ENCODE assay signal across 10 mouse cellular contexts in genomic region chr10:42247125-42247816, GRCm38 (mm10). TPM values are rescaled to one million over a fixed set of nuclear protein-coding genes. Genes with fewer than 3 reads are reported as not detected.
DNase-seq lines count a peak whose midpoint lies in the region; ATAC-seq and TF ChIP-seq lines count a peak whose summit lies in the region.
"Had no signal": no experiment of that assay in that cellular context is flagged by ENCODE, and none has a peak within 500 bp of the region (broad histone marks: within the 10 kb centered on the region; RNA-seq: fewer than 3 reads in every experiment).

No protein-coding gene starts in this region.

- intact Hi-C loops in left cerebral cortex, adult 2 months (cut with DNase I), result no loop called here

- H3K27ac ChIP-seq in lung, embryonic 15.5 days, result 0 out of 2 replicates have a peak overlapping the region, but pooled peaks have one; percentile 46
- H3K27ac ChIP-seq in embryonic facial prominence, embryonic 15.5 days (replicated peaks), result peak overlapping the region; percentile 34; the same call in 1 of the 2 replicates
- H3K27ac ChIP-seq in kidney, postnatal 0 days, result peak overlapping the region; percentile 60
- H3K27ac ChIP-seq in left cerebral cortex, adult 2 months, result no peak overlapping the region

- no peak for ATAC-seq in lung, embryonic 15.5 days (ENCODE audit: borderline replicate concordance, extremely low read depth, low FRiP score, low TSS enrichment)
- no peak for ATAC-seq in embryonic facial prominence, embryonic 15.5 days (ENCODE audit: insufficient number of reproducible peaks, low FRiP score, low TSS enrichment, low read depth)
- ATAC-seq in kidney, postnatal 0 days (replicated peaks; ENCODE audit: low FRiP score, low read depth), result no peak
- ATAC-seq in megakaryocyte-erythroid progenitor cell, adult 5-6 weeks (replicated peaks; ENCODE audit: low FRiP score, low TSS enrichment, poor library complexity, severe bottlenecking), result peak; percentile 84
- no peak for ATAC-seq in cerebellum, adult (ENCODE audit: insufficient number of reproducible peaks, low FRiP score, low TSS enrichment)

- no peak overlapping the region for H3K9ac ChIP-seq in lung, embryonic 15.5 days
- H3K9ac ChIP-seq in embryonic facial prominence, embryonic 15.5 days, result no peak overlapping the region
- H3K9ac ChIP-seq in kidney, postnatal 0 days (ENCODE audit: low read depth, low read length), result no peak overlapping the region

- no peaks in the 10 kb centered on the region for H3K9me3 ChIP-seq in lung, embryonic 15.5 days
- no peaks in the 10 kb centered on the region for H3K9me3 ChIP-seq in embryonic facial prominence, embryonic 15.5 days (replicated peaks)
- no peaks in the 10 kb centered on the region for H3K9me3 ChIP-seq in kidney, postnatal 0 days (replicated peaks; ENCODE audit: low read length)

- no peaks in the 10 kb centered on the region for H3K27me3 ChIP-seq in lung, embryonic 15.5 days
- no peaks in the 10 kb centered on the region for H3K27me3 ChIP-seq in embryonic facial prominence, embryonic 15.5 days
- no peaks in the 10 kb centered on the region for H3K27me3 ChIP-seq in kidney, postnatal 0 days (ENCODE audit: insufficient read depth, low read length)

- TF ChIP-seq CTCF in kidney, postnatal 0 days (IDR thresholded peaks at IDR 0.05; ENCODE audit: low read depth), result no peak
- no peak for TF ChIP-seq CTCF in left cerebral cortex, adult 2 months (IDR thresholded peaks at IDR 0.05)

- H3K4me1 ChIP-seq in lung, embryonic 15.5 days, result peaks cover 78% of the 10 kb centered on the region
- peaks cover 80% of the 10 kb centered on the region for H3K4me1 ChIP-seq in embryonic facial prominence, embryonic 15.5 days
- H3K4me1 ChIP-seq in kidney, postnatal 0 days (replicated peaks; ENCODE audit: insufficient read depth, low read length), result peaks cover 33% of the 10 kb centered on the region

- DNase-seq in lung, postnatal 10 days, result no peak
- no peak for DNase-seq in kidney, postnatal 0 days (ENCODE audit: low spot score)
- DNase-seq in left cerebral cortex, adult 2 months (ENCODE audit: extremely low spot score in 1 of 2, low spot score in 2 of 2), result no peak
- no peak for DNase-seq in adrenal gland, adult 2 months
- DNase-seq: cerebellum, postnatal 14 days; thymus, postnatal 14 days had no signal

- no peaks in the 10 kb centered on the region for H3K36me3 ChIP-seq in lung, embryonic 15.5 days
- H3K36me3 ChIP-seq in embryonic facial prominence, embryonic 15.5 days, result no peaks in the 10 kb centered on the region
- H3K36me3 ChIP-seq in kidney, postnatal 0 days (ENCODE audit: insufficient read depth, low read length), result no peaks in the 10 kb centered on the region

- peak overlapping the region; percentile 12; the same call in 1 of the 2 replicates for H3K4me2 ChIP-seq in lung, embryonic 15.5 days
- H3K4me2 ChIP-seq in embryonic facial prominence, embryonic 15.5 days (replicated peaks), result no peak overlapping the region
- H3K4me2 ChIP-seq in kidney, postnatal 0 days (ENCODE audit: low read length), result no peak overlapping the region

- no peak overlapping the region for H3K4me3 ChIP-seq in lung, embryonic 15.5 days
- no peak overlapping the region for H3K4me3 ChIP-seq in embryonic facial prominence, embryonic 15.5 days (replicated peaks)
- H3K4me3 ChIP-seq in kidney, postnatal 0 days (replicated peaks; ENCODE audit: low read depth, low read length), result no peak overlapping the region
- H3K4me3 ChIP-seq in left cerebral cortex, adult 2 months, result no peak overlapping the region

- WGBS in lung, embryonic 15.5 days, result 48% methylated on average over 11 of the region's 11 CpGs
- whole genome bisulfite sequencing in embryonic facial prominence, embryonic 15.5 days, result 39% methylated on average over 11 of the region's 11 CpGs
- 39% methylated on average over 11 of the region's 11 CpGs for WGBS in kidney, postnatal 0 days

RNA-seq across cellular contexts. Expression of gene Foxo3, which starts 29.3 kb away (rescaled TPM):
- polyA plus RNA-seq in lung, embryonic 15.5 days (2015; fragmentation: Nextera tagmentation; extraction: Ambion mirVana), result 8.6 and 8.9 TPM in 2 replicates
- 9.4 and 10.0 TPM in 2 replicates for polyA plus RNA-seq in embryonic facial prominence, embryonic 15.5 days (2015; fragmentation: Nextera tagmentation; extraction: Ambion mirVana)
- polyA plus RNA-seq in kidney, postnatal 0 days (2015; fragmentation: Nextera tagmentation; extraction: Ambion mirVana), result 8.7 and 9.7 TPM in 2 replicates
- 37.6 and 51.7 TPM in 2 replicates for total RNA-seq in megakaryocyte-erythroid progenitor cell, adult 5-6 weeks (2014; fragmentation: Nextera tagmentation)
- 38.6 and 40.0 TPM in 2 replicates for total RNA-seq in megakaryocyte-erythroid progenitor cell, adult 5-6 weeks (2017)
- 10 to 100 TPM; 74.6 to 77.5 TPM for total RNA-seq in left cerebral cortex, adult 2 months (2021)
- total RNA-seq in adrenal gland, adult 2 months (2021), result 10 to 100 TPM; 39.7 to 55.6 TPM
- 53.3 and 76.1 TPM in 2 replicates for polyA plus RNA-seq in adrenal gland, adult 2 months (2012; rRNA removed)
